Mouse (Mus musculus) kidney, embryonic 16.5 days (tissue): ENCODE results near the gene Gm13288. TPM values are rescaled to one million over a fixed set of nuclear protein-coding genes. Genes with fewer than 3 reads are reported as not detected.
A peak's percentile ranks its signal among the peaks of the same experiment; 100 is the strongest.
"Not testable (repeated sequence)": the region's sequence is repeated elsewhere in the genome, so short reads cannot be mapped to it uniquely, and the experiment has no call there.

Experiments used
- ATAC-seq: fragments of 200-750 bp; cut with Nextera tagmentation; 2 replicates; pipeline ENCODE4 v1.8.0; 2017; ENCODE audit warnings: moderate TSS enrichment; ENCODE audit not compliant: low FRiP score, low TSS enrichment
- H3K27ac ChIP-seq: fragments of 300-500 bp; sonication (generic); 2 replicates; pipeline ENCODE4 v1.5.1; 2014; ENCODE audit warnings: low read length
- H3K27me3 ChIP-seq: fragments of 300-500 bp; sonication (generic); 2 replicates; pipeline ENCODE4 v1.6.1; 2014; ENCODE audit warnings: low read length, control low read depth, mixed read lengths; ENCODE audit not compliant: insufficient read depth
- H3K36me3 ChIP-seq: fragments of 300-500 bp; sonication (generic); 2 replicates; pipeline ENCODE4 v1.6.1; 2014; ENCODE audit warnings: low read length, control low read depth, mixed read lengths; ENCODE audit not compliant: insufficient read depth
- H3K4me1 ChIP-seq: fragments of 300-500 bp; sonication (generic); 2 replicates; pipeline ENCODE4 v1.6.1; 2014; ENCODE audit warnings: low read length, control low read depth, mixed read lengths; ENCODE audit not compliant: insufficient read depth
- H3K4me2 ChIP-seq: fragments of 300-500 bp; sonication (generic); replicated peaks from 2 replicates; pipeline ENCODE4 v1.6.1; 2014; ENCODE audit warnings: low read depth, low read length
- H3K4me3 ChIP-seq: fragments of 300-500 bp; sonication (generic); 2 replicates; pipeline ENCODE4 v1.5.1; 2014; ENCODE audit warnings: mild to moderate bottlenecking, low read length
- H3K9ac ChIP-seq: fragments of 300-500 bp; sonication (generic); replicated peaks from 2 replicates; pipeline ENCODE4 v1.6.1; 2014; ENCODE audit warnings: low read length
- H3K9me3 ChIP-seq: fragments of 300-500 bp; sonication (generic); 2 replicates; pipeline ENCODE4 v1.6.1; 2016; ENCODE audit warnings: low read length, control low read depth
- WGBS: fragments of 180-500 bp; shearing (Covaris S2); extraction: QIAGEN DNeasy Blood & Tissue Kit; methylation state at CpG from one replicate; pipeline ENCODE4 v1.1.7; 2014; 5-methylcytosine and 5-hydroxymethylcytosine counted together
- polyA plus RNA-seq: library from polyadenylated mRNA; unstranded; fragments of >200 nt; fragmentation: Nextera tagmentation; extraction: Ambion mirVana; gene quantifications from 2 replicates; pipeline ENCODE4 v1.2.1, GENCODE M21; 2015

The Gm13288 gene
- polyA plus RNA-seq, 1 experiment from 2014 or later, result 0.05 TPM

GRCm38 (mm10) chr4:88797097-88797496, 8.2 kb upstream of the Gm13288 start, which contains the start of gene Gm13279:
Gene Gm13279, plus strand, starts transcription at chr4:88797397.
- H3K4me3 ChIP-seq, H3K27me3 ChIP-seq, H3K9ac ChIP-seq, H3K4me1 ChIP-seq, H3K36me3 ChIP-seq, ATAC-seq, H3K27ac ChIP-seq, H3K9me3 ChIP-seq, H3K4me2 ChIP-seq: not testable (repeated sequence)
- WGBS, result no CpG with 5 or more reads among the region's 28 CpGs

- H3K27me3 ChIP-seq, H3K36me3 ChIP-seq, H3K4me1 ChIP-seq, H3K4me2 ChIP-seq, ATAC-seq, H3K4me3 ChIP-seq, H3K27ac ChIP-seq, H3K9ac ChIP-seq, H3K9me3 ChIP-seq: not testable (repeated sequence)
- no CpG with 5 or more reads among the region's 7 CpGs for WGBS
These were observed 6.0 kb upstream of the Gm13288 start, which contains the start of gene Gm13285 for GRCm38 (mm10) chr4:88799365-88799764. Gene Gm13285, plus strand, starts transcription at chr4:88799665.

- H3K4me3 ChIP-seq, H3K4me1 ChIP-seq, H3K27me3 ChIP-seq, ATAC-seq, H3K36me3 ChIP-seq, H3K9ac ChIP-seq, H3K4me2 ChIP-seq, H3K9me3 ChIP-seq, H3K27ac ChIP-seq: not testable (repeated sequence)
- no CpG with 5 or more reads among the region's 29 CpGs for WGBS
These were observed 2.4 kb upstream of the Gm13288 start, which contains the start of gene Gm13287 for GRCm38 (mm10) chr4:88802954-88803353. Gene Gm13287, plus strand, starts transcription at chr4:88803254.

- 0 out of 2 replicates have a peak overlapping the region, but pooled peaks have one; percentile 21 for H3K4me3 ChIP-seq
- H3K4me2 ChIP-seq, H3K27ac ChIP-seq, H3K4me1 ChIP-seq, H3K9me3 ChIP-seq, H3K27me3 ChIP-seq, ATAC-seq, H3K36me3 ChIP-seq, H3K9ac ChIP-seq: not testable (repeated sequence)
- 0% methylated on average over 8 of the region's 34 CpGs for WGBS
These were observed 430 bp downstream of the Gm13288 start for GRCm38 (mm10) chr4:88805761-88806160.

GRCm38 (mm10) chr4:88815928-88816327, 10.6 kb downstream of the Gm13288 start, which contains the start of gene Ifna7:
Gene Ifna7, plus strand, starts transcription at chr4:88816228.
- no peaks in the 10 kb centered on the region for H3K27me3 ChIP-seq
- H3K4me1 ChIP-seq, result no peaks in the 10 kb centered on the region
- no peaks in the 10 kb centered on the region for H3K36me3 ChIP-seq
- no peak within 1 kb of the TSS for H3K4me2 ChIP-seq
- WGBS, result 55% methylated on average over 3 of the region's 3 CpGs
- no peaks in the 10 kb centered on the region for H3K9me3 ChIP-seq
- no peak for ATAC-seq
- H3K27ac ChIP-seq, result no peak within 1 kb of the TSS
- H3K4me3 ChIP-seq, result no peak within 1 kb of the TSS
- no peak within 1 kb of the TSS for H3K9ac ChIP-seq

GRCm38 (mm10) chr4:88819659-88820058, 14.3 kb downstream of the Gm13288 start, which contains the start of gene Ifna11:
Gene Ifna11, plus strand, starts transcription at chr4:88819959.
- 75% methylated on average over 1 of the region's 1 CpGs for WGBS
- H3K4me3 ChIP-seq, result no peak within 1 kb of the TSS
- H3K4me1 ChIP-seq, result no peaks in the 10 kb centered on the region
- H3K36me3 ChIP-seq, result no peaks in the 10 kb centered on the region
- H3K27me3 ChIP-seq, result no peaks in the 10 kb centered on the region
- no peak for ATAC-seq
- H3K4me2 ChIP-seq, result no peak within 1 kb of the TSS
- no peak within 1 kb of the TSS for H3K27ac ChIP-seq
- H3K9me3 ChIP-seq, result no peaks in the 10 kb centered on the region
- H3K9ac ChIP-seq, result no peak within 1 kb of the TSS

GRCm38 (mm10) chr4:88822995-88823394, 17.7 kb downstream of the Gm13288 start:
- no peaks in the 10 kb centered on the region for H3K27me3 ChIP-seq
- no peak overlapping the region for H3K4me2 ChIP-seq
- H3K27ac ChIP-seq, result no peak overlapping the region
- no peak overlapping the region for H3K9ac ChIP-seq
- WGBS, result 22% methylated on average over 4 of the region's 4 CpGs
- ATAC-seq, result no peak
- H3K9me3 ChIP-seq, result no peaks in the 10 kb centered on the region
- H3K4me1 ChIP-seq, result no peaks in the 10 kb centered on the region
- no peaks in the 10 kb centered on the region for H3K36me3 ChIP-seq
- H3K4me3 ChIP-seq, result no peak overlapping the region

- H3K27ac ChIP-seq, H3K4me2 ChIP-seq, H3K9me3 ChIP-seq, H3K9ac ChIP-seq, H3K36me3 ChIP-seq, ATAC-seq, H3K4me1 ChIP-seq, H3K4me3 ChIP-seq, H3K27me3 ChIP-seq: not testable (repeated sequence)
These were observed 21.8 kb downstream of the Gm13288 start, which contains the start of gene Ifna6 for GRCm38 (mm10) chr4:88827116-88827515. Gene Ifna6, plus strand, starts transcription at chr4:88827416.

GRCm38 (mm10) chr4:88830523-88830922, 25.2 kb downstream of the Gm13288 start:
- no peak for ATAC-seq
- no peaks in the 10 kb centered on the region for H3K4me1 ChIP-seq
- H3K4me3 ChIP-seq, result no peak overlapping the region
- WGBS, result 27% methylated on average over 4 of the region's 4 CpGs
- no peaks in the 10 kb centered on the region for H3K36me3 ChIP-seq
- no peak overlapping the region for H3K4me2 ChIP-seq
- no peaks in the 10 kb centered on the region for H3K27me3 ChIP-seq
- H3K9ac ChIP-seq, result no peak overlapping the region
- no peaks in the 10 kb centered on the region for H3K9me3 ChIP-seq
- no peak overlapping the region for H3K27ac ChIP-seq

- H3K27me3 ChIP-seq, H3K4me2 ChIP-seq, H3K36me3 ChIP-seq, H3K4me1 ChIP-seq, H3K27ac ChIP-seq, ATAC-seq, H3K9me3 ChIP-seq, H3K4me3 ChIP-seq, H3K9ac ChIP-seq: not testable (repeated sequence)
- 100% methylated on average over 1 of the region's 1 CpGs for WGBS
These were observed 29.9 kb downstream of the Gm13288 start, which contains the start of gene Ifna5 for GRCm38 (mm10) chr4:88835225-88835624. Gene Ifna5, plus strand, starts transcription at chr4:88835525.
